Mouse (Mus musculus) c-Kit-positive CD71-positive TER-119-negative erythroid progenitor cells, embryonic 14.5 days (primary cell): Measurements from ENCODE around the gene Osbp2.
A peak's percentile ranks its signal among the peaks of the same experiment; 100 is the strongest.
"Not testable (repeated sequence)": the region's sequence is repeated elsewhere in the genome, so short reads cannot be mapped to it uniquely, and the experiment has no call there.

Source experiments
- DNase-seq: peaks from one replicate; pipeline ENCODE4 v3.0.0-alpha.2; 2013; ENCODE audit warnings: low read depth

Gene Osbp2

DNA sequence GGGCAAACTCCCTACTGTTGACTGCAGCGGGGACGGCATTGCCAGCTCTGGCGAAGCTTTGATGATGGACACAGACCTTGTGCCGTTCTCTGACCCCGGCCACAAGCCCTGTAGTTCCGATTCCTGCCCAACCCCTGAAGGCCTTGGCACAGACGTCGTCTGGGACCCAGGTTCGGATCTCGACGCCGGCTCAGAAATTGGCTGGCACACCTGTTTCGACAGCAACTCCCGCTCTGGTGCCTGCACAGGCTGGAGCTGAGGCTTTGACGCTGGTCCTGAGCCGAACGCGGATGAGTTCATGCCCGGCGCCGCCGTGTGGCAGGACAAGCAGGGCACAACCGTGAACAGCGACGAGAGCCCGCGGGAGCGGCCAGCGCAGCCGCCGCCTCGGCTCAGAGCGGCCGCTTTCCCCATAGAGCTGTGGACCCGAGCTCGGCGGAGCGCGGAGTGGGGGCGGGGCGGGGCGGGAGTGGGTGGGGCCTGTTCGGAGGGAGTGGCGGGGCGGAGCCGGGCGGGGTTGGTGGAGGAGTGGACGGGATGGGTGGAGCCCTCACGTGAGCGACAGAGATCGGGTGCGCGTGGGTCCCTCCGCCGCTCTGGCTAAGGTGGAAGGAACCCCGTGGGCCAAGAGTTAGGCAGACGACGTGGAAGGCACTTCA, at the start of gene Osbp2:
Gene Osbp2, minus strand, starts transcription at position 450 of the 659 bp plus-strand sequence.
- DNase-seq: peak; percentile 40

DNA sequence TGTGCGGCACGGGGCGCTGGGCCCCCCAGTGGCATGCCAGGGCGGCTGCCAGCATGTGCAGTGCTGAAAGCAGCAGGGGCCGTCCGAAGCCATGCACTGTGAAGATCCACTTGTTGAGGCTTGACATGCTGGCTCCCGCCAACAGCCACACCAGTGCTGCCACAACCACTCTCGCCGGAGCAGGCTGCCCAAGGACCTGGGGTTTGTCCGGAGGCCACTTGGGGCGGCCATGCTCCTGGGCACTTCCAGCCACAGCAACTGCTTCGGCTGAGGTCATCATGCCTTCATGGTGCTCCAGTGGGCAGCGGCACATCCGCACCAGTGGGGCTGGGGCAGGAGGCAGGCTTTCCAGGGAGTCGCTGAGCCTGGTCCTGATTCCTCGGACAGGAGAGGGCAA, 49.2 kb upstream of the Osbp2 start:
- no peak for DNase-seq

DNA sequence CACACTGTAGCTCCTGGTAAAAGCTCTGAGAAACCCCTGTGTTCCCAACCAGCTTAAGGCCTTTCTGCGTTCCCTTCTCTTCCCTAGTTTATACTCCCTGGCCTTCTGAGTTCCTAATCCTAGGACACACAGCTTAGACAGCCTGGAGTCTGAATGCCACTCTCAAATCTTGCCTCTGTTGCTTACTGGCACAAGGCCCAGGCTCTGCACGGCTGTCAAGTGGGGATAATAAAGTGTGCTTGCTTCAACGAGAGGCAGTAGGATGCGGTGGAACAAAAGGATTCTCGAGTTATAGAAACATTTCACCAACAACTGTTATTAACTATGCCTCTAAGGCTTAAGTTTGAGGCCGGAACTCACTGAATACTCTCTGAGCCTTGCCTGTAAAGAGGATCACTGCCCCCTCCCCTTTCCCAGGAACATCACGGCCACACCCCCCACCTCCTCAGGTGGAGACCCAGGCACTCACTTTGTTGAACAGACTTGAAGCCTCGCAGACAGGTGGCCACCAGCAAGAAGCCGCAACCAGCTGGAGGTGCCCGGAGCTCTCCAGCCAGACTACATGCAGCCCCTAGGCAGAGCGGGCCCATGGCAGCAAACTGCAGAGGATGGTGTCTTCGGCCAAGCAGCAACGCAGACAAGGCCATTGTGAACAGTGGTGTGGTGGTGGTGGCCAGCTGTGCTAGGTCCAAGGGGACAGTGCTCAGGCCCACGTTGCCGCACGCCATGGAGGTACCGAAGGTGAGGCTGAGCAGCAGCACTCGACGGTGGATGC, 48.6 kb upstream of the Osbp2 start:
- DNase-seq: no peak

DNA sequence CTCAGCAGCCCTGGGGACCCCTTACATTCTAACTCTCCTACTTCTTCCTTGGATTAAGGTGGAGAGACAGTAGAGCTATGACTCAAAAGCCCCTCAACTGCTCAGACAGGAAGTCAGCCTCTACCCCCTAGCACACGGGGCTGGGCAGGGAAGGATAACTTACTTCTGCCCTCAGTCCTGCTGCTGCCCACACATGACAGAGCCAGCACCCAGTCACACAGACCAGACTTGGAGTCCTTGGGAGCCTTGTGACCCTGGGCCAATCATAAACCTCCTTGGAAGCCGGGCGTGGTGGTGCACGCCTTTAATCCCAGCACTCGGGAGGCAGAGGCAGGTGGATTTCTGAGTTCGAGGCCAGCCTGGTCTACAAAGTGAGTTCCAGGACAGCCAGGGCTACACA, 47.7 kb upstream of the Osbp2 start:
- DNase-seq: not testable (repeated sequence)

DNA sequence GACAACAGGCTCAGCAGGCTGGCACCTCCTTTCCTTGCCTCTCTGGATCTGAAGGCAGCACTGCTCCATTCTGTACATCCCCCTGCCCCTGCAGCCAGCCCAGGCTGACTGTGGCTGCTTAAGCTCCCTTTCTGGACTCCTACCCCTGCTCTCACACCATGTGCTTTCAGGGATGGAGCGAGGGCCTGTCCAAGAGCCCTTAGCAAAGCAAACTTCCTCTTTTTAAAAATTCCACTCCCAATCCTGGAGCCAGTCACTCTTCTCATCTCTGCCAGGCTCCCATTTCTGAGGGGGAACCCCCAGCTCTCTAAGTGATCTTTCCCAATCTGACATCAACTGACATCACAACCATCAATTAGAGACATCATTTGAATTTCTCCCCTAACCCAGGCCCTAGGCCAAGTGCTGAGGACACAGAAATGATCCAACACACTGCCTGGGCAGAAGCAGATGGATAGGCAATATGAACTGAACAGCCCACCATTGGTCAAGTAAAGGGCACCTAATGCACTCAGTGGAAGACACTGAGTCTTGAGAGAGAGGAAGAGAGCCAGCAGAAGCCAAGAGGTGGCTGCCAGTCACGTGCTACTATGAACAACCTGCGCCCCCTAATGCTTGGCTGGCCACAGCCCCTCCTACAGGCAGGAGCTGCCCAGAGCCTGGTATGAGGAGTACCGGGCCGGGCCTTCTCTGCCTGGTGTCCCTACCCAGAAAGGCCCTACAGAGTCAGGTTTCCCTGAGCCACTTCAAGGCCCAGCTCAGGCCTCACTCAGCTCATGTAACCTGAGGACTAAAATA, 47.0 kb upstream of the Osbp2 start:
- no peak for DNase-seq

DNA sequence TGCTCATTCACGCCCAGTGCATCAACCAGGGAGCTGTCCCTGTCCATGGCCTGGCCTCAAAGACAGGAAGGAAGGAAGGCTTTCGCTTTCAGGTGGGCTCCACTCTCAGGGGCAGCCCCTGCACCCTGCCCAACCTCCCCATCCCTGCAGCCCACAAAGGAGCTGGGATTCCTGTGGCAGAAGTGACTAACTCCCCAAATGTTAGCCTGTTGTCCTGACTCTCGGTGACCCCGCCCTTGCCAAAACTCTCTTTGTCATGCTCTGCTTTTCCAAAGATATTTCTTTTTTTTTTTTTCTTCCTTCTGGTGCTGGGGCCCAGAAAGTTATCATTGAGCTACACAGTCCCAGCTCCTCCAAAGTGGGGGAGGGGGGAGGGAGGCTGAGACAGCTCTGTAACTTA, 45.5 kb upstream of the Osbp2 start:
- no peak for DNase-seq

DNA sequence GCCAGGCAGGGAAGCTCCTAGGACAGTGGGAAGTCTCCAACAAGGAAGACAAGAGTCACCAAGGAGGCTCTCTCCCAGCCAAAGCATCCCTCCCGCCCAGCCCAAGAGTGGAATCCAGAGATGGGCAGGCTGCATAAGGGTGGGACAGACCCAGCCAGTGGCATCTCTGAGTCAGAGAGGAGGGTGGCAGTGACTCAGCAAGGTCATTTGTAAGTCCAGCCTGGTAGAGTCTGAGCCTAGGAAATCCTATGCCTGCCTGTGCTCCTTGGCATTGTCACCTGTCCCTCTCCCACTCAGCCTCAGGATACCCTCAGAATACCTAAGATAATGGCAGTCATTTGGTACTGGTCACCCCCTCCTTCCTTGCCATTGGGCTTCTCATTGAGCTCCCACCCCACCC, 41.7 kb upstream of the Osbp2 start:
- no peak for DNase-seq

DNA sequence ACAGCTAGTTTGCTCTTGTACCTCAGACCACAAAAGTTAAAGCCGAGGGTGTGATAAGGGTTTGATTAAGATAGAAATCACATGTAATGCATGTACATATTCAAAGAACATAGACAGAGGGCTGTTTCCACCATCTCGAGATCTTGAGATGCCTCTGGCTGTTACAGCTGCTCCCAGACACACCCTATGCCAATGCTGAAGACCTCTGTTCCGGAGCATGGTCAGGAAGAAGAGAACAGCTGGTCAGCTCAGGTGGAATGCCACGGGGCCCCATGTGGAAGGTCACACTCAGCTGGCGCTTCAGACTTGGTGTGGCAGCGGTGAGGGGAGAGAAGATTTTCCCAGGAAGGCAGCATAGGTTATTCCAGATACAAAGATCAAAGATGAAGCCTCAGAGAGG, 41.0 kb upstream of the Osbp2 start:
- no peak for DNase-seq

DNA sequence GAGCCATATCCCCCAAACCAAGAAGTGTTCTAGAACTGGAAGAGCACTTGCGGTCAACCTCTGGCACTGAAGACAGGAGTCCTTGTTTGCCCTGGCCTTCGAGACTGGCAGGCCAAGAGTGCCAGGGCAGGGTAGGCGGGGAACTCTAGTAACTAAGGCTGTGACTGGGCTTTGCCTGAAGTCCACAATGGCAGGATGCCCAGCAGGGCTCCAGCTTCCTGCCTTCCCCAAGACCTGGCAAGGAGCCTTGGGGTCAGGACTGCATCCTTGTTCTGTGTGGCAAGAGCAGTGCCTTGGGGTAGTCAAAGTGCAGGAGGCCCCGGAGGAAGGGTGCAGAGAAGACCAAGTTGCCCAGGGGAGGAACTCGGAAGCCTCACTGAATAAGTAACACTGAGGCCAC, 39.3 kb upstream of the Osbp2 start:
- no peak for DNase-seq

DNA sequence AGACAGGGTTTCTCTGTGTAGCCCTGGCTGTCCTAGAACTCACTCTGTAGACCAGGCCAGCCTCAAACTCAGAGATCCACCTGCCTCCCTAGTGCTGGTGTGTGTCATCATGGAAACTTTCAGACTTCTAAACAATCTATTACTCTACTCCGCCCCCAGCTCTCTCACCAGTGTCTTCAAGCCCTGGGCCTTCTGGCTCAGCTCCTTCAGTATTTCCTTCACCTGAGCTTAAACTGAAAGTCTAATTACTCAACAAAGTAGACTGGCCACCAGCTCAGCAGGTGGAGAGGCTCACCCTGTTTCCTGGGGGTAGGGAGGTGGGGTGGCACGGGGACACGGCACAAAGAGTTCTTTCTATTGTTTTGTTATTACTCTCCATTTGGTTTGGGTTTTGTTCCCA, 38.8 kb upstream of the Osbp2 start:
- no peak for DNase-seq

DNA sequence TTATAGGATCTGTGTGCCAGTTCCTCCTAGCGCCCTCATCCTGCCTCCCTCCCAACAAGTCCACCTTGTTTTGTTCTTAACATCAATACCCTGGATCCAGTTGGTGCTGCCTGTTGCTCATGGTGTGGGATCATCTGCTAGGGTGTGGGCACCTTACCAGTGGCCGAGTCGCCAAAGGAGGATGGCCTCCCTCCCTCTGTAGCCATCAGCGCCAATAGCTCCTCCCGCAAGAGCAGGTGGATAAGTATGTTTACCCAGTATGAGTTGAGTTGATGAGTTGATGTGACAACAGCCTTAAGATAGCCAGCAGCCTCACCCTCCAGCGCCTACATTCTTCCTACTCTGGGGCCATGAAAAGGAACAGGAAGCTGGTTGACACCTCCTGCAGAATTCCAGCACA, 36.6 kb upstream of the Osbp2 start:
- no peak for DNase-seq

DNA sequence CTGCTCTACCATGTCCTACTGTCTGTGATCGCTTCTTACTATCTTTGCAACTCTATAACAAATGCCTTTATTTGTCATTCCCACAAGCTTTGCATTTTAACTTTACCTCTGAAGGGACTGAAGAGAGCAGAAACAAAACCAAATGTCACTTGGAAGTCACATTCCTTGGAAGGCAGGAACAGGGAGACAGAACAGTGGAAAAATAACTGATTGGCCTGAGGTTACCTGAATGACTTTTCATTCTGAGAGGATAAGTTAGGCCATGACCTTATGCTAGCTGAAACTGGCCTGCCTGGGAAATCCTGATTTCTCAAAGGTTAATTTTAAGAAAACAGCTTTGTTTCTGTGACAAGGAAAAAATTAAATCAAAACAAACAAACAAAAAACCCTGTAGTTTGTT, 32.2 kb upstream of the Osbp2 start:
- no peak for DNase-seq

DNA sequence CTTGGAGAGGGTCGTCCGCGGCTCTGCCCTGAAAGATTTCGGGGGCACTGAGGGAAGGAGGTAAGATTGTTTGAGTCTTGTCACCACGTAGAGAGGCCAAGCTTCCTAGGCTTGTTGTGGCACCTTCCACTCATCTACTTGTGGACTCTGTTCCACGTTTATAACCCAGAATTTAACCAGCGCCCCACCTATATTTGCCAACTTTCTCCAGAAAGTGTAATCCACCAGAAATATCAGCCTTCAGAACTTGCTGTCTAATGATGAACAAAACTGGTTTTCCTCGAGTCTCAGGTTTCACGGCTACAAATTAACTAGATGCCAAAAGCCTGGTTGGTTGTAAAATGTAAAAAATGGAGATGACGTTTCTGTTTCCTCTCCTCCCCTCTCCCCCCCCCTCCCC, 31.8 kb upstream of the Osbp2 start:
- DNase-seq: no peak

DNA sequence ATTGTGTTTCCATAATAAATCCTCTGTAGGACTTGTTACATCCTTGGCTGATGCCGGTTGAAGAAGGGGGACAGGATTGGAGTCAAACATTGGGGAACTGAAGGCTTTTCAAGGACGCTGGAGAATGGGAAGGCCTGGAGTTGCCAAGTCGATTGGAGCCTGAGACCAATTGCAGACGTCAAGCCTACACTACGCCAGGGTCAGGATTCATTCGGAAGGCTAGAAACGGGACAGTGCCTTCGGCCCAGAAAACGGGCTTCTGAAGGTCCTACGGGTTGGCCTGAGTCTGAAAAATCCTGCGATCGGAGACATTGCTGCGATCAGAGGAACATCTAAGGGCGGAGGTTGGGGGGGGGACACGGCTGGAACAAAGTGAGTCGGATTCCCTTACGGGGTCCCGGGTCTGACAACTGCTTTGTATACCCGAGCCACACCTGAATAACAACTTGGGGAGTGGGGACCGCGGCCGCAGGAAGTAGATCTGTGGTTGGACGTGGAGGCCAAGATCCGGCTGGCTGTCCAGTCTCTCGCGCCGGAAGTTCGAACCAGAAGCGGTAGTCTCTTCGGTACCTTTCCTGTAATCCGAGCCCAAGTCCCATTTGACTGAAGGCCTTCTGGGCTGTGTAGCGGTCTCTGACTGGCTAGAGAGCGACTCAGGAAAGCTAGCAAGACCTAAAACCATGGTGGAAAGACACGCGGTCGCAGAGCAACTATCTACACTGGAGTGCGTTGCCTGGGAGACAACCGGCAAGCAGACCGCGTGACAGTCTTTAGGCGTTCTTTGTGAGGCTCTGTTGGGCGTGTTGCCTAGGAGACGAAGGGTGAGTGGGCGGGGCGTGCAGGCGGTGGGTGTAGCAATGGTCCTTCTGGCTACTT, 30.9 kb upstream of the Osbp2 start, which contains the start of the genes 4921536K21Rik and Dusp18:
Gene 4921536K21Rik, minus strand, starts transcription at position 693 of the 876 bp plus-strand sequence.
Gene Dusp18, plus strand, starts transcription at position 835 of the 876 bp plus-strand sequence.
- peak; percentile 92 for DNase-seq

DNA sequence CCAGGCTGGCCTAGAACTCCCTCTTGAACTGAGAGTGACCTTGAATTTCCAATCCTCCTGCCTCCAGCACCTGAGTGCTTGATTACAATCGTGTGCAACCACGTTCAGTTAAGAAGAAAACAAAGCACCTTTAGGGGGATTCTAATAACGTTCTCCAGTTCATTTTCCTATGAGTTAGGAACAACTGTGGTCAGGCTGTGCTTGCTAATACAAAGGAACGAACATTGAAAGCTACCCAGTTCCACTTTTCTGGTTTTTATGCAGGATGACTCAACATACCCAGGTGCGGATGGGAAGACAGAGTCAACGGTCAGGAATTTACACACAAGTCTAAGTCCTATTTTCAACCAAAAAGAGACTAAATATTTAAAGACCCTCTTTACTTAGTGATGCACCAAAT, 30.3 kb upstream of the Osbp2 start:
- DNase-seq: no peak

DNA sequence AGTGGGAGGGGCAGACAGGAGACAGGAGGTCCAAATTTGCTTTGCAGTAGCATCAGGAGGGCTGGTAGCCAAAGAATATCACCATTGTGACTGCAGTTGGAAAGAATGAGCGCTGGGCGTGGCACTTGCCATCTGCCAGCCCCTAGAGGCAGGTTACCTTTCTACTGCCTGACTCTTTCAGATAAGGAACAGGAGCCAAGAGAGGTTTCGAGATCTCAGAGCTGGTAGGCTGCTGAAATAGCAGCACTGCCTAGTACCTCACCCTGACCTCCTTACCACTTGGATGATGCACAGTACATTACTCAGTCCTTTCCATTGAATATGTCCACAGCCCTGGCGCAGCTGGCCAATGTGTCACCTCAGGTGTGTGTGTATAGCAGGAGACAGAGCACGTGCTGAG, 23.6 kb upstream of the Osbp2 start:
- peak; percentile 62 for DNase-seq

DNA sequence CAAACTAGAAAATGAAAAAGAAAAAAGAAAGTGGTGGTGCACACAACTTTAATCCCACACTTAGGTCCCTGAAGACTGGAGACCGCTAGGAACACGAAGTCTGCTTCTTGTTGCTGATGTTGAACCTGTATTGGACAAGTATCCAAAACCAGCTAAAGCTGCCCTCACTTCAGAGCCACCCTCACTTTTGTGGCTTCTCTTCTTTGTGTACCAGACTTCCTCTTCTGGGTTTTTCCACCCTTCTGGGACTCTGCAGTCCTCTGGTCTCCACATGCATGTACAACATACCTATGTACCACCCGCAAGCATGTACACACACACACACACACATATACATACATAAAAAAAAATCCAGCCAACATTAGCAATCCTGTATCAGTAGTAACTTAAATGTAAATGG, 20.0 kb upstream of the Osbp2 start:
- no peak for DNase-seq

DNA sequence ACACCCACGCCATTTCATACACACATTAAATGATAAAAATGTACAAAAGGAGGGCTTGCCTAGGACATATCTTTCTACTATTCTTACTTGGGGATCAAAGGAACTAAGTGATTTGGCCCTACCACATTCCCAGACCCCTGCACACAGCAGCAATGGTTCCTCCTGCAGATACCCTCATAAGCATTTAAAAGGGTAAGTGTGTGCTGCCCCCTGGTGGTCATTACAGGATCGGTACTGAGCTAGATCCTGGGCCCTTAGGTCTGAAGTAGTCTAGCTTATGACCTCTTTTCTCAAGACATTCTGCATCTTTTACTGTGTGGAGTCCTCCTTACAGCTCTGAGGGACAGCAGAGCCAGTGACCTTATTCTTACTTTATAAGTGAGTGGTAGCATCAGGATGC, 16.1 kb upstream of the Osbp2 start:
- peak; percentile 69 for DNase-seq

DNA sequence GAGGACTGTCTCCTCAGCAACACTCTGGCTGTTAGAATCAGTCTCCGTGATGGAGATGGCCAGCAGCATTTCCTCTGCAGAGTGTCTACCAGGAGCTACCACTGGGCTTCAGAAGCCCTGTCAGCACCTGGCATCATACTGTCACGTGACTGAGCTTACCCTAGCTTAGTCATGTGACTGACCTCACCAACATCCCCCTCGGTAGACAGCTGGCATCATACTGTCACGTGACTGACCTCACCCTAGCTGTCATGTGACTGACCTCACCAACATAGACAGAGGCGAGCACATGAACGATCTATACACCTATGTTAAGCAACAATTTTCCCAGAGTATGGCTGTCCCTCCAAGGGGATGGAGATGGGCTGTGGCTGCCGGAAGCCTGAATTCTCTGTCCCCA, 15.0 kb upstream of the Osbp2 start:
- no peak for DNase-seq

DNA sequence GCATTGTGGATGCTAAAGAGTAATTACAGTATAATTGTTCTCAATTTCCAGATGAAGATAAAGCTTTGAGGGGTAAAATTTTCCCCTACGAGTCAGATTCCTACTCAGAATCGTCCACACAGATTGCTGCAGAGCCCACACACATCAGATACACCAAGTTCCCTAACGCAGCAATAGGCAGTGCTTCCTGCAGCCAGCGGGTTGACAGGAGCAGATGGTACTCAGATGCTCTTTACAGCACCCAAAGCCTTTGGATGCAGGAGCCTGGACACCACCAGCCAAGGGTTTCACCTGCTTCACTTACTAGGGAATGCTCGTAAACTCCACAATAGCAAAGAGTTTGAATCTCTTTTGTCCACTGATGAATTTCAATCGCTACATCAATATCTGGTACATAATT, 12.7 kb upstream of the Osbp2 start:
- no peak for DNase-seq

DNA sequence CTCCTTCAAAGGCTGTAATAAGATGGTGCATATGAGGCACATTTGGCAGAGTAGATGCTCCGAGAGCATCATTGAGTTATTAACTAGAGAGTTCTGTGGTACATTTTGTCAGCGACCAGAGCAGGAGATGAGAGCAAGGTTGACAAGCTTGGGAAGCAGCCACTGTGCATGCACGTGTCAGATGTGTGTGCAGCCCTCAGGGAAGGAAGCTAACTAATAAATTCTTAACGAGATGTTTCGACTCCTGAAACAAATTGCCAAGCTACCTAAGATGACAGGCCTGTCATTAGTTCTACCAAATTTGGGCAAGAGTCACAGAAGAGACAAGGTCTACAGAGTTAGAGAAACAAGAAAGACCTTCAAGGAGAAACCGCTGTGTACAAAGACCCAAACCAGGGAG, 640 bp upstream of the Osbp2 start:
- DNase-seq: no peak
